Mouse (Mus musculus) liver, embryonic 14.5 days (tissue): ENCODE data around the gene Rec114.

Experiments
- CTCF ChIP-seq: IDR thresholded peaks from 2 replicates; pipeline ENCODE4 v1.5.1; 2016; ENCODE audit warnings: antibody characterized with exemption, low read depth, control low read depth
- EP300 ChIP-seq: IDR thresholded peaks from 2 replicates; pipeline ENCODE4 v1.6.1; 2016; ENCODE audit warnings: antibody characterized with exemption, low read depth

GRCm38 (mm10) chr9:58774761-58775160, 31.0 kb upstream of the Rec114 start:
- TF ChIP-seq CTCF (no peak), EP300 (no peak)
